Comparison of ENCODE assay signal across 17 mouse cellular contexts in the genomic region with DNA sequence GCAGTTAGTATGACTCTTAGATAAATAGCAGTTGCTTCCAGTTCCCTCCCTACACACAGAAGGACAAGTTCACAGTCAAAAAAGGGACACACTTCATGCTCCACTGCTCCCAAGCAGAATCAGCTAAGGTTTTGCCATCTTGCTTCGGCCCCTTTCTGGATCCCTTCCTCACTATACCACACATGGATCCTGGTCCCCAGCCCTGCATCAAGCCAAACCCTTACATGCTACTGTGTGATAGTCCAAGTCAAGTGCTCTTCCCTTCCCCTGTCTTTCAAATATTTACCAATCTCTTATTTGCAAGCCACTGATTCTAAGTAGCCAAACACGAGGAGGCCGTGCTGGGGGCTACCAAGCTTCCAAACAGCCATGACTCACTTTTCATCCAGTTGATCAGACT. TPM values are rescaled to one million over a fixed set of nuclear protein-coding genes. Genes with fewer than 3 reads are reported as not detected.
A peak's percentile ranks its signal among the peaks of the same experiment; 100 is the strongest.
DNase-seq lines count a peak whose midpoint lies in the region; ATAC-seq and TF ChIP-seq lines count a peak whose summit lies in the region.
"Had no signal": no experiment of that assay in that cellular context is flagged by ENCODE, and none has a peak within 500 bp of the region (broad histone marks: within the 10 kb centered on the region; RNA-seq: fewer than 3 reads in every experiment).

No protein-coding gene starts in this region.

- TF ChIP-seq EP300 in MEL (IDR thresholded peaks at IDR 0.05; ENCODE audit: low read depth in 1 of 2, low read length in 2 of 2) = no peak

- no peaks in the 10 kb centered on the region for H3K27me3 ChIP-seq in forebrain, embryonic 14.5 days (replicated peaks; ENCODE audit: control insufficient read depth, insufficient read depth, low read length)
- H3K27me3 ChIP-seq in forebrain, embryonic 16.5 days (replicated peaks; ENCODE audit: control insufficient read depth, insufficient read depth, low read length) = no peaks in the 10 kb centered on the region
- H3K27me3 ChIP-seq in kidney, postnatal 0 days (ENCODE audit: insufficient read depth, low read length) = no peaks in the 10 kb centered on the region
- no peaks in the 10 kb centered on the region for H3K27me3 ChIP-seq in MEL (ENCODE audit: control insufficient read depth in 1 of 2, insufficient read depth in 2 of 2, low read length in 2 of 2)
- H3K27me3 ChIP-seq: embryonic facial prominence, embryonic 12.5 days; forebrain, embryonic 15.5 days; heart, embryonic 13.5 days; liver, embryonic 15.5 days; midbrain, embryonic 12.5 days; neural tube, embryonic 15.5 days had no signal

- 0 out of 2 replicates have a peak, but pooled peaks have one; percentile 4 for ATAC-seq in forebrain, embryonic 14.5 days
- no peak for ATAC-seq in forebrain, embryonic 16.5 days
- 0 out of 2 replicates have a peak, but pooled peaks have one; percentile 18 for ATAC-seq in kidney, postnatal 0 days (replicated peaks; ENCODE audit: low FRiP score, low read depth)

- TF ChIP-seq POLR2A in MEL (IDR thresholded peaks at IDR 0.05; ENCODE audit: control insufficient read depth in 1 of 2, insufficient read depth in 1 of 2, low read depth in 1 of 2, low read length in 2 of 2, poor library complexity in 1 of 2) = no peak

- H3K36me3 ChIP-seq in forebrain, embryonic 14.5 days (ENCODE audit: control insufficient read depth, insufficient read depth, low read length) = no peaks in the 10 kb centered on the region
- H3K36me3 ChIP-seq in forebrain, embryonic 16.5 days (ENCODE audit: control insufficient read depth, insufficient read depth) = no peaks in the 10 kb centered on the region
- H3K36me3 ChIP-seq in kidney, postnatal 0 days (ENCODE audit: insufficient read depth, low read length) = no peaks in the 10 kb centered on the region
- peaks cover 0 to 2% of the 10 kb centered on the region in 2 experiments; a peak in 1 of 4 replicates for H3K36me3 ChIP-seq in MEL (ENCODE audit: control insufficient read depth in 1 of 2, insufficient read depth in 2 of 2, low read length in 2 of 2)
- H3K36me3 ChIP-seq: embryonic facial prominence, embryonic 12.5 days; forebrain, embryonic 15.5 days; G1E; heart, embryonic 13.5 days; liver, embryonic 15.5 days; midbrain, embryonic 12.5 days; neural tube, embryonic 15.5 days had no signal

- no peaks in the 10 kb centered on the region for H3K9me3 ChIP-seq in forebrain, embryonic 14.5 days (replicated peaks; ENCODE audit: control insufficient read depth, low read length)
- H3K9me3 ChIP-seq in forebrain, embryonic 16.5 days (ENCODE audit: control insufficient read depth, low read length) = no peaks in the 10 kb centered on the region
- H3K9me3 ChIP-seq in kidney, postnatal 0 days (replicated peaks; ENCODE audit: low read length) = no peaks in the 10 kb centered on the region
- no peaks in the 10 kb centered on the region for H3K9me3 ChIP-seq in MEL (replicated peaks; ENCODE audit: insufficient read depth, low read length)
- H3K9me3 ChIP-seq: embryonic facial prominence, embryonic 12.5 days; forebrain, embryonic 15.5 days; heart, embryonic 13.5 days; liver, embryonic 15.5 days; midbrain, embryonic 12.5 days; neural tube, embryonic 15.5 days had no signal

- WGBS in forebrain, embryonic 14.5 days = 72% methylated on average over 3 of the region's 3 CpGs
- 78% methylated on average over 3 of the region's 3 CpGs for WGBS in forebrain, embryonic 16.5 days
- WGBS in kidney, postnatal 0 days = 44% methylated on average over 3 of the region's 3 CpGs

- no peak for DNase-seq in forebrain, embryonic 14.5 days (ENCODE audit: low spot score)
- peak; percentile 17 for DNase-seq in kidney, postnatal 0 days (ENCODE audit: low spot score)
- DNase-seq in kidney, adult 8-10 months = no peak
- DNase-seq in MEL (ENCODE audit: low read depth, low spot score) = peak; percentile 17
- peak; percentile 5 to 9 for DNase-seq in cerebellum, postnatal 14 days
- no peak for DNase-seq in left cerebral cortex, postnatal 4 days
- DNase-seq: heart, postnatal 36 days; thymus, postnatal 14 days had no signal

- no peak for TF ChIP-seq CTCF in kidney, postnatal 0 days (IDR thresholded peaks at IDR 0.05; ENCODE audit: low read depth)
- TF ChIP-seq CTCF in MEL (IDR thresholded peaks at IDR 0.05 in 2 of 3, conservative IDR thresholded peaks at IDR 0.05 in 1 of 3; ENCODE audit: control insufficient read depth in 1 of 3, insufficient read depth in 1 of 3, low read depth in 2 of 3, low read length in 3 of 3, poor library complexity in 1 of 3, severe bottlenecking in 1 of 3) = no peak

- no peak overlapping the region for H3K4me3 ChIP-seq in forebrain, embryonic 14.5 days (ENCODE audit: low read depth, low read length)
- H3K4me3 ChIP-seq in forebrain, embryonic 16.5 days (replicated peaks; ENCODE audit: low read length) = no peak overlapping the region
- H3K4me3 ChIP-seq in kidney, postnatal 0 days (replicated peaks; ENCODE audit: low read depth, low read length) = no peak overlapping the region
- H3K4me3 ChIP-seq in MEL (ENCODE audit: control insufficient read depth in 1 of 2, insufficient read depth in 1 of 2, low read depth in 2 of 2, low read length in 2 of 2) = peak overlapping the region; percentile 22 to 77
- H3K4me3 ChIP-seq: embryonic facial prominence, embryonic 12.5 days; forebrain, embryonic 15.5 days; liver, embryonic 15.5 days; midbrain, embryonic 12.5 days; neural tube, embryonic 15.5 days had no signal

- TF ChIP-seq RAD21 in MEL (IDR thresholded peaks at IDR 0.05; ENCODE audit: low read depth, low read length) = no peak

- intact Hi-C loops in left cerebral cortex, postnatal 4 days (cut with DNase I) = loop anchor here (5.0 to 10.0 kb wide), 3 partner anchors 112 to 1460 kb away; no protein-coding TSS in a partner anchor

- no peaks in the 10 kb centered on the region for H3K79me2 ChIP-seq in MEL (ENCODE audit: control insufficient read depth, insufficient read depth, low read length, poor library complexity)

- no peak overlapping the region for H3K9ac ChIP-seq in forebrain, embryonic 14.5 days (ENCODE audit: low read length)
- H3K9ac ChIP-seq in forebrain, embryonic 16.5 days (replicated peaks; ENCODE audit: low read depth, low read length) = no peak overlapping the region
- no peak overlapping the region for H3K9ac ChIP-seq in kidney, postnatal 0 days (ENCODE audit: low read depth, low read length)
- 0 out of 2 replicates have a peak overlapping the region, but pooled peaks have one; percentile 32 for H3K9ac ChIP-seq in MEL (ENCODE audit: control insufficient read depth, low read depth, low read length, poor library complexity, severe bottlenecking)
- H3K9ac ChIP-seq: embryonic facial prominence, embryonic 12.5 days; forebrain, embryonic 15.5 days; hindbrain, embryonic 14.5 days; liver, embryonic 15.5 days; midbrain, embryonic 12.5 days; neural tube, embryonic 15.5 days had no signal

- H3K27ac ChIP-seq in forebrain, embryonic 14.5 days (ENCODE audit: low read depth, low read length) = no peak overlapping the region
- H3K27ac ChIP-seq in forebrain, embryonic 16.5 days (ENCODE audit: low read length) = no peak overlapping the region
- no peak overlapping the region for H3K27ac ChIP-seq in kidney, postnatal 0 days
- no peak overlapping the region for H3K27ac ChIP-seq in MEL (ENCODE audit: control insufficient read depth, low read depth, low read length)
- H3K27ac ChIP-seq: embryonic facial prominence, embryonic 12.5 days; forebrain, embryonic 15.5 days; heart, embryonic 13.5 days; hindbrain, embryonic 14.5 days; liver, embryonic 15.5 days; midbrain, embryonic 12.5 days; neural tube, embryonic 15.5 days had no signal

- no peak overlapping the region for H3K4me2 ChIP-seq in forebrain, embryonic 14.5 days (ENCODE audit: low read length)
- no peak overlapping the region for H3K4me2 ChIP-seq in forebrain, embryonic 16.5 days (ENCODE audit: low read length)
- no peak overlapping the region for H3K4me2 ChIP-seq in kidney, postnatal 0 days (ENCODE audit: low read length)
- H3K4me2 ChIP-seq: embryonic facial prominence, embryonic 12.5 days; forebrain, embryonic 15.5 days; hindbrain, embryonic 14.5 days; midbrain, embryonic 12.5 days had no signal

- H3K4me1 ChIP-seq in forebrain, embryonic 14.5 days (ENCODE audit: control insufficient read depth, insufficient read depth, low read length) = no peaks in the 10 kb centered on the region; the same call in 1 of the 2 replicates
- H3K4me1 ChIP-seq in forebrain, embryonic 16.5 days (replicated peaks; ENCODE audit: control insufficient read depth, insufficient read depth, low read length) = no peaks in the 10 kb centered on the region; the same call in 1 of the 2 replicates
- H3K4me1 ChIP-seq in kidney, postnatal 0 days (replicated peaks; ENCODE audit: insufficient read depth, low read length) = no peaks in the 10 kb centered on the region
- 0 out of 4 replicates have a peak, but pooled peaks cover 0 to 3% of the 10 kb centered on the region in 2 experiments for H3K4me1 ChIP-seq in MEL (ENCODE audit: control insufficient read depth in 1 of 2, insufficient read depth in 2 of 2, low read length in 2 of 2)
- H3K4me1 ChIP-seq: embryonic facial prominence, embryonic 12.5 days; midbrain, embryonic 12.5 days had no signal

TF ChIP-seq in MEL, 35 proteins besides CTCF, POLR2A, EP300 and RAD21:
- TF ChIP-seq UBTF (IDR thresholded peaks at IDR 0.05; ENCODE audit: borderline replicate concordance, insufficient read depth, low read depth, low read length) = no peak
- no peak for TF ChIP-seq MYC (IDR thresholded peaks at IDR 0.05; ENCODE audit: low read depth, low read length)
- no peak for TF ChIP-seq NRF1 (IDR thresholded peaks at IDR 0.05; ENCODE audit: insufficient read depth, low read depth, low read length, poor library complexity, severe bottlenecking)
- TF ChIP-seq JUND (IDR thresholded peaks at IDR 0.05; ENCODE audit: low read depth, low read length) = no peak
- no peak for TF ChIP-seq CHD1 (IDR thresholded peaks at IDR 0.05; ENCODE audit: low read depth, low read length)
TF ChIP-seq in MEL: peak in this region for 0.

RNA-seq across cellular contexts. Expression of a gene that starts 16.8 kb away (rescaled TPM):
- 0.69 and 0.85 TPM in 2 replicates for polyA plus RNA-seq in forebrain, embryonic 14.5 days (2014; fragmentation: Nextera tagmentation; extraction: Ambion mirVana)
- polyA plus RNA-seq in forebrain, embryonic 16.5 days (2015; fragmentation: Nextera tagmentation; extraction: Ambion mirVana) = 0.80 and 0.86 TPM in 2 replicates
- polyA plus RNA-seq in kidney, postnatal 0 days (2015; fragmentation: Nextera tagmentation; extraction: Ambion mirVana) = 0.06 and 0.24 TPM in 2 replicates
- total RNA-seq in MEL (2012; rRNA removed) = not detected in 2 replicates
- polyA plus RNA-seq in MEL (2012; ENCODE audit: insufficient read depth in 1 of 2, insufficient read length in 2 of 2, low read depth in 1 of 2, low replicate concordance in 2 of 2, missing spikeins in 1 of 2) = not detected
- total RNA-seq in left cerebral cortex, postnatal 4 days (2021) = 1 to 10 TPM; 1.2 to 1.8 TPM
- polyA plus RNA-seq: G1E; heart, embryonic 13.5 days; liver, embryonic 15.5 days had no signal

Comparison
In these comparisons a context has a peak if more than half of its experiments do, and no peak if none do; other contexts are left out.
1. DNase-seq: peak in kidney, postnatal 0 days (single experiment), MEL (single experiment) and cerebellum, postnatal 14 days (2 of 2); none in forebrain, embryonic 14.5 days (single experiment), kidney, adult 8-10 months (0 of 2) and left cerebral cortex, postnatal 4 days (single experiment).
2. H3K4me3 ChIP-seq: peak in MEL (2 of 2); none in forebrain, embryonic 14.5 days (single experiment), forebrain, embryonic 16.5 days (single experiment) and kidney, postnatal 0 days (single experiment).